Mouse (Mus musculus): ENCODE results near the gene Tyro3. TPM values are rescaled to one million over a fixed set of nuclear protein-coding genes. Genes with fewer than 3 reads are reported as not detected.

The Tyro3 gene
- 0.17 to 0.56 TPM in 2 of 4 replicates, not detected in the others for total RNA-seq (2023)

DNA sequence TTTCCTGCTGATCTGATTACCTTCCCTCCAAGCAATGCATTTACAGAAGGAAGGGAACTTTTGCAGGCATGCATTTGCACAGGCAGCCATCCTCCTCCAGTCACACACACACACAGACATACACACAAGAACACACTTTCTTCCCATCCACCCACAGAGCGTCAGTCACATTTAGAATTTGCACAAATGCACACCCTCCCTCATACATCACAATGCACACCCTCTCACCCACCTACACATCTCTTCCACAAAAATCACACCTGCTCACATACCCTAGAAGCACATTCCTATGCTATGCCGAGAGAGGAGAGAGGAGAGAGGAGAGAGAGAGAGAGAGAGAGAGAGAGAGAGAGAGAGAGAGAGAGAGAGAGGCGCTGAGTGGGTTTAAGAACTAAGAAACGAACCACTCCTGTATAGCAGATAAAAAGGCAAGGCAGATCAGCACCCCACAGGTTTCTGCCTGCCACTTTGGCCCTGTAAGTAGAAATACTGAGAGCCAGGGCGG is at the start of gene Tyro3:
Gene Tyro3, plus strand, starts transcription at position 455 of the 505 bp plus-strand sequence.

DNA sequence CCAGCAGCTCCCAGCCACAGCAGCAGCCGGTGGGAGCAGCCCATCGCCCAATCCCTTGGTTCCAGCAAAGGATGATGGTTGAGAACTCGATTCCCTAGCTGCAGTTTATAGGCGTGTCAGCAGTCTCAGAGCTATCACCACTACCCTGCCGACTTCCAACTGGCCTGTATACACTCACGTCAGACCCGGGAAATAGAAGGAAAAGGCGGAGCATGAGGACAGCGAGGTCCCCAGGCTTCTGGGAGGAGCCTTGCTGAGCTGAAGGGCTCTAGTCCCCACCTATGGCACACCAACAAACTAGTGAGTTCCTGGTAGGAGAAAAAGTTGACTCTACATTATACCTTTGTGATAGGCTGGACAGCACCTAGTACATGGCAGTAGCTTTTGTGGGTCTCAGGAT is 37.3 kb upstream of the Tyro3 start, which contains the start of gene Ltk:
Gene Ltk, minus strand, starts transcription at position 181 of the 400 bp plus-strand sequence.

DNA sequence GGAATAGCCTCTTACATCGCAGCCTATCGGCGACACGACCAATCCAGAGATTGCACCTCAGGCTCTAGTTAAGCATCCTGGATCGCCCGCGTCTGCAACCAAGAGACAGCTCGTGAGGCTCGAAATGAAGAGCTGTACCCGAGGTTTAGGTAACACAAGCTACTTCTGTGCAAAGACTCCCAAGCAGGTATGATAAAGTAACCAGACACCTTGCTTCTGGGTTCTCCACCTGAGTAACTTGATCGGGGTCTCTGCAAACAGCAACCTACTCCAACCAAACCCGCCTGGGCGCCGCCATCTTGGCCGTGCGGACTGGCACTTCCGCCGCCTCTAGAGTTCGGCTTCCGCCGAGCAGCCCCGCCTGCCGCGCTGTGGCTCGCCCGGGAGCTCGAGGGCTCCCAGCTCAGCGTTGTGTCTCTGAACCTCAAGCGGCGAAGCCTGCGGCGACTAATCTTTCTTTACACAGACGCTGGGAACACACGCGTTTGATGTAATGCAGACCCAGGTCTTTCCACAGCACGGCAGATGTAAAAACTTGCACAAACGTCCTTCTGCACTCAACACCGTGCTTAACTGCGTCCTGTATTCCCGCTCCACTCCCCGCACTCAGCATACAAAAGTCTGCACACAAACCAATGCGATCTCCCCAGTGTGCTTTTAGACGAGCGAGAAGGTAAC is 10.2 kb upstream of the Tyro3 start, which contains the start of gene Rpap1:
Gene Rpap1, minus strand, starts transcription at position 332 of the 678 bp plus-strand sequence.

Other genes starting within 250 kb of the Tyro3 start
- gene Nusap1, start 179.4 kb upstream of the Tyro3 start, total RNA-seq (2023) = 2.2 to 6.0 TPM (median 3.1 TPM) in 4 replicates
- gene Oip5, start 179.3 kb upstream of the Tyro3 start, total RNA-seq (2023) = 0.55 to 2.7 TPM (median 1.9 TPM) in 4 replicates
- gene Ndufaf1, start 134.9 kb upstream of the Tyro3 start, total RNA-seq (2023) = 13.5 to 16.7 TPM (median 14.1 TPM) in 4 replicates
- gene Rtf1, start 122.7 kb upstream of the Tyro3 start, total RNA-seq (2023) = 53.7 to 64.2 TPM (median 57.2 TPM) in 4 replicates
- 0.31 to 1.0 TPM (median 0.32 TPM) in 3 of 4 replicates, not detected in the other for gene Itpka, start 55.4 kb upstream of the Tyro3 start, total RNA-seq (2023)
- gene Ltk, start 37.3 kb upstream of the Tyro3 start, total RNA-seq (2023) = 21.7 to 24.4 TPM (median 22.1 TPM) in 4 replicates
- gene Rpap1, start 10.2 kb upstream of the Tyro3 start, total RNA-seq (2023) = 28.8 to 35.4 TPM (median 32.3 TPM) in 4 replicates
- 126 to 135 TPM (median 131 TPM) in 4 replicates for gene Mga, start 99.5 kb downstream of the Tyro3 start, total RNA-seq (2023)
- 12.1 to 17.3 TPM (median 14.6 TPM) in 4 replicates for gene Mapkbp1, start 175.0 kb downstream of the Tyro3 start, total RNA-seq (2023)
- gene Jmjd7, start 229.8 kb downstream of the Tyro3 start, total RNA-seq (2023) = 10.4 to 16.1 TPM (median 13.2 TPM) in 4 replicates
- 3.1 to 4.8 TPM (median 4.4 TPM) in 4 replicates for gene Gm28042, start 229.8 kb downstream of the Tyro3 start, total RNA-seq (2023)
- 3.7 to 8.4 TPM (median 4.7 TPM) in 4 replicates for gene Pla2g4b, start 235.7 kb downstream of the Tyro3 start, total RNA-seq (2023)